Mouse (Mus musculus) kidney, embryonic 14.5 days (tissue): ENCODE data around the gene Cyp3a41a. TPM values are rescaled to one million over a fixed set of nuclear protein-coding genes. Genes with fewer than 3 reads are reported as not detected.
"Not testable (repeated sequence)": the region's sequence is repeated elsewhere in the genome, so short reads cannot be mapped to it uniquely, and the experiment has no call there.

Experiments
- ATAC-seq: fragments of 200-750 bp; cut with Nextera tagmentation; 2 replicates; pipeline ENCODE4 v1.8.0; 2017; ENCODE audit warnings: moderate number of reproducible peaks, mild to moderate bottlenecking, moderate TSS enrichment, moderate library complexity; ENCODE audit not compliant: low FRiP score, low TSS enrichment
- H3K27ac ChIP-seq: fragments of 300-500 bp; sonication (generic); 2 replicates; pipeline ENCODE4 v1.5.1; 2014; ENCODE audit warnings: low read depth, mild to moderate bottlenecking, low read length, moderate library complexity, mixed read lengths
- H3K27me3 ChIP-seq: fragments of 300-500 bp; sonication (generic); 2 replicates; pipeline ENCODE4 v1.6.1; 2014; ENCODE audit warnings: mild to moderate bottlenecking, low read length; ENCODE audit not compliant: control insufficient read depth, insufficient read depth
- H3K36me3 ChIP-seq: fragments of 300-500 bp; sonication (generic); 2 replicates; pipeline ENCODE4 v1.6.1; 2014; ENCODE audit warnings: low read length, mixed read lengths; ENCODE audit not compliant: control insufficient read depth, insufficient read depth
- H3K4me1 ChIP-seq: fragments of 300-500 bp; sonication (generic); 2 replicates; pipeline ENCODE4 v1.6.1; 2014; ENCODE audit warnings: low read length, mixed read lengths; ENCODE audit not compliant: control insufficient read depth, insufficient read depth
- H3K4me2 ChIP-seq: fragments of 300-500 bp; sonication (generic); replicated peaks from 2 replicates; pipeline ENCODE4 v1.6.1; 2014; ENCODE audit warnings: low read depth, mild to moderate bottlenecking, low read length
- H3K4me3 ChIP-seq: fragments of 300-500 bp; sonication (generic); 2 replicates; pipeline ENCODE4 v1.5.1; 2014; ENCODE audit warnings: mild to moderate bottlenecking, low read length
- H3K9ac ChIP-seq: fragments of 300-500 bp; sonication (generic); 2 replicates; pipeline ENCODE4 v1.6.1; 2014; ENCODE audit warnings: low read depth, mild to moderate bottlenecking, low read length, moderate library complexity
- H3K9me3 ChIP-seq: fragments of 300-500 bp; sonication (generic); 2 replicates; pipeline ENCODE4 v1.6.1; 2016; ENCODE audit warnings: low read length; ENCODE audit not compliant: control insufficient read depth
- WGBS: fragments of 180-500 bp; shearing (Covaris S2); extraction: QIAGEN DNeasy Blood & Tissue Kit; methylation state at CpG from one replicate; pipeline ENCODE4 v1.1.7; 2014; 5-methylcytosine and 5-hydroxymethylcytosine counted together
- polyA plus RNA-seq: library from polyadenylated mRNA; unstranded; fragments of >200 nt; fragmentation: Nextera tagmentation; extraction: Ambion mirVana; gene quantifications from 2 replicates; pipeline ENCODE4 v1.2.1, GENCODE M21; 2014

Cyp3a41a gene
- polyA plus RNA-seq: not detected in 2 replicates

- WGBS: 60% methylated on average over 1 of the region's 2 CpGs
- H3K4me1 ChIP-seq, H3K9ac ChIP-seq, H3K4me3 ChIP-seq, H3K27ac ChIP-seq, ATAC-seq, H3K9me3 ChIP-seq, H3K27me3 ChIP-seq, H3K36me3 ChIP-seq, H3K4me2 ChIP-seq: not testable (repeated sequence)
Observed at GRCm38 (mm10) chr5:145720036-145720435, at the start of gene Cyp3a41a. TSS of gene Cyp3a41a (minus strand) at chr5:145720136.

- not testable (repeated sequence) for H3K4me2 ChIP-seq, ATAC-seq, H3K9me3 ChIP-seq, H3K27me3 ChIP-seq, H3K36me3 ChIP-seq, H3K9ac ChIP-seq, H3K4me1 ChIP-seq, H3K27ac ChIP-seq, H3K4me3 ChIP-seq
- WGBS: 75% methylated on average over 3 of the region's 3 CpGs
Observed at GRCm38 (mm10) chr5:145737512-145737911, 17.6 kb upstream of the Cyp3a41a start.

GRCm38 (mm10) chr5:145714296-145714695 lies 5.6 kb downstream of the Cyp3a41a start:
- WGBS: 49% methylated on average over 1 of the region's 1 CpGs
- H3K9ac ChIP-seq, ATAC-seq, H3K4me3 ChIP-seq, H3K4me2 ChIP-seq, H3K9me3 ChIP-seq, H3K36me3 ChIP-seq, H3K27ac ChIP-seq, H3K4me1 ChIP-seq, H3K27me3 ChIP-seq: not testable (repeated sequence)

- not testable (repeated sequence) for H3K36me3 ChIP-seq, H3K4me2 ChIP-seq, H3K9ac ChIP-seq, H3K27me3 ChIP-seq, H3K4me3 ChIP-seq, H3K27ac ChIP-seq, H3K4me1 ChIP-seq, ATAC-seq, H3K9me3 ChIP-seq
- WGBS: 89% methylated on average over 2 of the region's 2 CpGs
Observed at GRCm38 (mm10) chr5:145707372-145707771, 12.6 kb downstream of the Cyp3a41a start.

GRCm38 (mm10) chr5:145662007-145662406 lies 57.9 kb downstream of the Cyp3a41a start:
- WGBS: 90% methylated on average over 7 of the region's 7 CpGs
- ATAC-seq: no peak

GRCm38 (mm10) chr5:145647779-145648178 lies 72.2 kb downstream of the Cyp3a41a start:
- Histone ChIP-seq H3K4me3 (no peak overlapping the region), H3K4me1 (no peaks in the 10 kb centered on the region), H3K27ac (no peak overlapping the region), H3K27me3 (no peaks in the 10 kb centered on the region), H3K4me2 (no peak overlapping the region), H3K36me3 (no peaks in the 10 kb centered on the region), H3K9me3 (peaks cover 34% of the 10 kb centered on the region; the same call in 1 of the 2 replicates), H3K9ac (no peak overlapping the region)
- ATAC-seq: no peak
- 81% methylated on average over 4 of the region's 4 CpGs for WGBS

More at GRCm38 (mm10) chr5:145662007-145662406, 57.9 kb downstream of the Cyp3a41a start:
- H3K9ac ChIP-seq: no peak overlapping the region
- H3K4me2 ChIP-seq: no peak overlapping the region
- H3K4me1 ChIP-seq: no peaks in the 10 kb centered on the region
- no peak overlapping the region for H3K27ac ChIP-seq
- H3K36me3 ChIP-seq: no peaks in the 10 kb centered on the region
- H3K4me3 ChIP-seq: no peak overlapping the region; the same call in 1 of the 2 replicates
- no peaks in the 10 kb centered on the region for H3K27me3 ChIP-seq
- peaks cover 26% of the 10 kb centered on the region for H3K9me3 ChIP-seq

Other genes with a start within 250 kb of the Cyp3a41a start
- gene Cyp3a41b, start 135.4 kb downstream of the Cyp3a41a start, polyA plus RNA-seq: not detected in 2 replicates
- gene Cyp3a44, start 85.7 kb upstream of the Cyp3a41a start, polyA plus RNA-seq: not detected in 2 replicates
- not detected in 2 replicates for gene Cyp3a11, start 159.8 kb upstream of the Cyp3a41a start, polyA plus RNA-seq